ENCODE assay signal across 9 mouse cellular contexts in the genomic region with DNA sequence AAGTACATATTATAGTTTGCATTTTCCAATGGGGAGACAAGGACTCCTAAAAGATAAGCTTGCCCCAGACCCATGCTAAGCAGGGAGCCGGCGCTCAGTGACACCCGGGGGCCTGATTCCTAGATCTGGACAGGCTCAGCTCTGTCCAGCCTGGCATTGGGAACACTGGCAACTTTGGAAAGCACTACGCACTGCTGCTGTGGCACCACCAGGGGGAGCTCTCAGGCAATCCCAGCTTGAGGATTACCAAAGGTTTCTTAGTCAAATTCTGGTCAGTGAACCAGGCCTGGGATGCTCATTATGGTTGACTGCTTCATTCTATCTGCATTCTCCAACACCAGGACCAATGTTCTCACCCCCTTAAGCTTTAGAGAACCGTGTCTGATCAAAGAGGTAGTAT. TPM values are rescaled to one million over a fixed set of nuclear protein-coding genes. Genes with fewer than 3 reads are reported as not detected.
A peak's percentile ranks its signal among the peaks of the same experiment; 100 is the strongest.
DNase-seq lines count a peak whose midpoint lies in the region; ATAC-seq and TF ChIP-seq lines count a peak whose summit lies in the region.
"Had no signal": no experiment of that assay in that cellular context is flagged by ENCODE, and none has a peak within 500 bp of the region (broad histone marks: within the 10 kb centered on the region; RNA-seq: fewer than 3 reads in every experiment).

No protein-coding gene starts in this region.

- no peak overlapping the region for H3K4me2 ChIP-seq in intestine, embryonic 14.5 days (ENCODE audit: low read length)
- no peak overlapping the region for H3K4me2 ChIP-seq in intestine, embryonic 16.5 days (ENCODE audit: low read depth, low read length)
- H3K4me2 ChIP-seq in CH12.LX (ENCODE audit: insufficient read depth, low read depth, poor library complexity, severe bottlenecking), result no peak overlapping the region
- H3K4me2 ChIP-seq: embryonic facial prominence, embryonic 13.5 days had no signal

- H3K27me3 ChIP-seq in intestine, embryonic 14.5 days (replicated peaks; ENCODE audit: control insufficient read depth, insufficient read depth, low read length), result no peaks in the 10 kb centered on the region
- no peaks in the 10 kb centered on the region for H3K27me3 ChIP-seq in intestine, embryonic 16.5 days (replicated peaks; ENCODE audit: control insufficient read depth, insufficient read depth, low read length)
- H3K27me3 ChIP-seq in CH12.LX (replicated peaks), result peaks cover 64% of the 10 kb centered on the region
- H3K27me3 ChIP-seq in embryonic facial prominence, embryonic 10.5 days (replicated peaks; ENCODE audit: low read depth, poor library complexity, severe bottlenecking), result no peaks in the 10 kb centered on the region
- H3K27me3 ChIP-seq: embryonic facial prominence, embryonic 13.5 days had no signal

- 0 out of 2 replicates have a peak, but pooled peaks cover 4% of the 10 kb centered on the region for H3K9me3 ChIP-seq in intestine, embryonic 14.5 days (ENCODE audit: control insufficient read depth, low read length)
- H3K9me3 ChIP-seq in intestine, embryonic 16.5 days (ENCODE audit: control insufficient read depth, low read length), result no peaks in the 10 kb centered on the region
- H3K9me3 ChIP-seq in CH12.LX (replicated peaks; ENCODE audit: low read length), result peaks cover 12% of the 10 kb centered on the region
- no peaks in the 10 kb centered on the region for H3K9me3 ChIP-seq in embryonic facial prominence, embryonic 10.5 days
- H3K9me3 ChIP-seq: embryonic facial prominence, embryonic 13.5 days had no signal

- peak; percentile 85 for DNase-seq in intestine, embryonic 14.5 days (ENCODE audit: low spot score)
- peak; percentile 61 for DNase-seq in CH12.LX (ENCODE audit: extremely low read depth)
- DNase-seq in adrenal gland, postnatal 10 days, result peak; percentile 88
- peak; percentile 77 for DNase-seq in embryonic facial prominence, embryonic 10.5 days (ENCODE audit: low spot score)
- DNase-seq in kidney, postnatal 36 days, result peak; percentile 59 to 88
- peak; percentile 76 for DNase-seq in lung, postnatal 36 days
- peak; percentile 48 for DNase-seq in thymus, postnatal 25 days

- no peak overlapping the region for H3K27ac ChIP-seq in intestine, embryonic 14.5 days (ENCODE audit: low read depth)
- H3K27ac ChIP-seq in intestine, embryonic 16.5 days (ENCODE audit: low read length), result no peak overlapping the region
- no peak overlapping the region for H3K27ac ChIP-seq in CH12.LX (ENCODE audit: insufficient read depth, low read depth)
- no peak overlapping the region for H3K27ac ChIP-seq in embryonic facial prominence, embryonic 10.5 days (replicated peaks)
- H3K27ac ChIP-seq: embryonic facial prominence, embryonic 13.5 days had no signal

- no peak overlapping the region for H3K9ac ChIP-seq in intestine, embryonic 14.5 days (ENCODE audit: low read length)
- no peak overlapping the region for H3K9ac ChIP-seq in intestine, embryonic 16.5 days (ENCODE audit: low read depth, low read length)
- no peak overlapping the region for H3K9ac ChIP-seq in CH12.LX (ENCODE audit: insufficient read depth, low read depth)
- H3K9ac ChIP-seq: embryonic facial prominence, embryonic 13.5 days had no signal

- 32% methylated on average over 5 of the region's 5 CpGs for WGBS in intestine, embryonic 14.5 days
- WGBS in intestine, embryonic 16.5 days, result 34% methylated on average over 5 of the region's 5 CpGs
- WGBS in embryonic facial prominence, embryonic 10.5 days, result 29% methylated on average over 5 of the region's 5 CpGs

- no peak for TF ChIP-seq POLR2A in CH12.LX (IDR thresholded peaks at IDR 0.05; ENCODE audit: low read depth, low read length)

- peaks cover 7% of the 10 kb centered on the region; the same call in 1 of the 2 replicates for H3K4me1 ChIP-seq in intestine, embryonic 14.5 days (replicated peaks; ENCODE audit: control insufficient read depth, insufficient read depth, low read length)
- peaks cover 15% of the 10 kb centered on the region for H3K4me1 ChIP-seq in intestine, embryonic 16.5 days (ENCODE audit: control insufficient read depth, insufficient read depth, low read length)
- peaks cover 0 to 5% of the 10 kb centered on the region in 2 experiments; a peak in 1 of 4 replicates for H3K4me1 ChIP-seq in CH12.LX (ENCODE audit: control insufficient read depth in 1 of 2, insufficient read depth in 2 of 2)
- peaks cover 32% of the 10 kb centered on the region for H3K4me1 ChIP-seq in embryonic facial prominence, embryonic 10.5 days

- no peak overlapping the region for H3K4me3 ChIP-seq in intestine, embryonic 14.5 days (ENCODE audit: low read depth, low read length)
- no peak overlapping the region for H3K4me3 ChIP-seq in intestine, embryonic 16.5 days (ENCODE audit: low read length)
- H3K4me3 ChIP-seq in CH12.LX (replicated peaks in 1 of 3; ENCODE audit: low read depth in 2 of 3, low read length in 2 of 3, poor library complexity in 1 of 3), result no peak overlapping the region
- no peak overlapping the region for H3K4me3 ChIP-seq in embryonic facial prominence, embryonic 10.5 days
- H3K4me3 ChIP-seq: embryonic facial prominence, embryonic 13.5 days had no signal

- H3K36me3 ChIP-seq in intestine, embryonic 14.5 days (ENCODE audit: control insufficient read depth, insufficient read depth, low read length), result peaks cover 42% of the 10 kb centered on the region
- H3K36me3 ChIP-seq in intestine, embryonic 16.5 days (ENCODE audit: control insufficient read depth, insufficient read depth, low read length), result peaks cover 16% of the 10 kb centered on the region; the same call in 1 of the 2 replicates
- H3K36me3 ChIP-seq in CH12.LX (replicated peaks in 1 of 2; ENCODE audit: control insufficient read depth in 1 of 2, insufficient read depth in 1 of 2, low read length in 1 of 2), result peaks cover 3 to 15% of the 10 kb centered on the region in 2 experiments
- H3K36me3 ChIP-seq in embryonic facial prominence, embryonic 10.5 days (replicated peaks), result peaks cover 82% of the 10 kb centered on the region

- H3K79me2 ChIP-seq in CH12.LX (replicated peaks; ENCODE audit: control insufficient read depth, extremely low read depth, insufficient read depth, poor library complexity, severe bottlenecking), result no peaks in the 10 kb centered on the region

- peak; percentile 71 for TF ChIP-seq RAD21 in CH12.LX (IDR thresholded peaks at IDR 0.05; ENCODE audit: low read depth, low read length)

- dilution Hi-C loops in CH12.LX (cut with MboI; ENCODE audit: extremely low pct_ligation_motif_present, extremely low pct_unique_long_range_greater_than_20kb, low sequenced_read_pairs), result no loop called here

- peak; percentile 94 to 99 for TF ChIP-seq CTCF in CH12.LX (conservative IDR thresholded peaks at IDR 0.05 in 1 of 2, IDR thresholded peaks at IDR 0.05 in 1 of 2; ENCODE audit: low read depth in 2 of 2, low read length in 2 of 2)

- no peak for ATAC-seq in intestine, embryonic 14.5 days (replicated peaks; ENCODE audit: low FRiP score, low TSS enrichment, low read depth)
- no peak for ATAC-seq in intestine, embryonic 16.5 days

- no peak for TF ChIP-seq EP300 in CH12.LX (IDR thresholded peaks at IDR 0.05; ENCODE audit: low read length)

- in situ Hi-C loops in CH12.LX (cut with MboI; ENCODE audit: low pct_ligation_motif_present, low pct_unique_long_range_greater_than_20kb, low sequenced_read_pairs), result no loop called here

TF ChIP-seq in CH12.LX, 34 proteins besides CTCF, POLR2A, EP300 and RAD21:
- no peak for TF ChIP-seq MAX (IDR thresholded peaks at IDR 0.05; ENCODE audit: low read length)
- TF ChIP-seq SMC3 (IDR thresholded peaks at IDR 0.05; ENCODE audit: low read depth, low read length), result peak; percentile 74

RNA-seq across cellular contexts. Expression of a gene that starts 21.7 kb away (rescaled TPM):
- 12.2 and 13.0 TPM in 2 replicates for polyA plus RNA-seq in intestine, embryonic 14.5 days (2014; fragmentation: Nextera tagmentation; extraction: Ambion mirVana)
- 11.0 and 12.7 TPM in 2 replicates for polyA plus RNA-seq in intestine, embryonic 16.5 days (2015; fragmentation: Nextera tagmentation; extraction: Ambion mirVana)
- 9.4 and 15.9 TPM in 2 replicates for total RNA-seq in CH12.LX (2012; rRNA removed)
- total RNA-seq in CH12.LX (2014; rRNA removed), result 0.65 and 0.79 TPM in 2 replicates
- 2.4 and 2.7 TPM in 2 replicates for polyA plus RNA-seq in CH12.LX (2012; ENCODE audit: insufficient read length, low read depth)
- 10 to 100 TPM; 19.1 to 21.8 TPM for total RNA-seq in adrenal gland, postnatal 10 days (2021)
- polyA plus RNA-seq in embryonic facial prominence, embryonic 10.5 days (2016; fragmentation: Nextera tagmentation; extraction: Ambion mirVana), result 25.3 and 25.5 TPM in 2 replicates

RNA-seq across cellular contexts. Expression of a gene that starts 21.8 kb away (rescaled TPM):
- polyA plus RNA-seq in intestine, embryonic 14.5 days (2014; fragmentation: Nextera tagmentation; extraction: Ambion mirVana), result 4.0 and 5.1 TPM in 2 replicates
- polyA plus RNA-seq in intestine, embryonic 16.5 days (2015; fragmentation: Nextera tagmentation; extraction: Ambion mirVana), result 1.4 and 2.8 TPM in 2 replicates
- total RNA-seq in CH12.LX (2012; rRNA removed), result 0.80 and 1.3 TPM in 2 replicates
- total RNA-seq in CH12.LX (2014; rRNA removed), result 0.82 and 0.97 TPM in 2 replicates
- 1.2 and 1.4 TPM in 2 replicates for polyA plus RNA-seq in CH12.LX (2012; ENCODE audit: insufficient read length, low read depth)
- total RNA-seq in adrenal gland, postnatal 10 days (2021), result 1 to 10 TPM in 1 of 2 experiments, under 1 TPM in 1; 0.85 to 1.4 TPM
- 16.4 and 19.5 TPM in 2 replicates for polyA plus RNA-seq in embryonic facial prominence, embryonic 10.5 days (2016; fragmentation: Nextera tagmentation; extraction: Ambion mirVana)
